Mouse (Mus musculus): Measurements from ENCODE around the gene Usp6nl.

DNA sequence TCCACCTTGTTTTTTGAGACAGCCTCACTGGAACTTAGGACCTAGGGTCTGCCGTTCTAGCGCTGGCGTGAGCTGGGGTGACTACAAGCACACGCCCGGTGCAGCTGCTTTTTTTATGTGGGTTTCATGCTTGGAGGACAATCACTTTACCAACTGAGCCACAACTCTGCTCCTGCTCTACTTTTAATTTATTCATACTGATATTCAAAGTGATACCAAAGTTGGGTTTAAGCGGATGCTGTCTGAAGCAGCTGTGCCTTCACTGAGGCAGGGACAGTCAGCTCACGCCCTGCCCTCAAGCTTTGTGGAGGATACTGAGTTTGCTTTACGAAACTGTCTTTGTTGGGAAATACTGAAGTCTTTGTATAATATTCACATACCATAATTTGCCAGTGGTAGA is 53.6 kb downstream of the Usp6nl start:
- TF ChIP-seq POLR2A (IDR thresholded peaks at IDR 0.05; ENCODE audit: extremely low read depth, insufficient read depth, low read length) (no peak), CTCF (IDR thresholded peaks at IDR 0.05; ENCODE audit: extremely low read depth, insufficient read depth, low read length) (no peak)

Data from cortical plate, adult 2 months (tissue).